Mouse (Mus musculus): ENCODE data around the gene Defb19.

DNA sequence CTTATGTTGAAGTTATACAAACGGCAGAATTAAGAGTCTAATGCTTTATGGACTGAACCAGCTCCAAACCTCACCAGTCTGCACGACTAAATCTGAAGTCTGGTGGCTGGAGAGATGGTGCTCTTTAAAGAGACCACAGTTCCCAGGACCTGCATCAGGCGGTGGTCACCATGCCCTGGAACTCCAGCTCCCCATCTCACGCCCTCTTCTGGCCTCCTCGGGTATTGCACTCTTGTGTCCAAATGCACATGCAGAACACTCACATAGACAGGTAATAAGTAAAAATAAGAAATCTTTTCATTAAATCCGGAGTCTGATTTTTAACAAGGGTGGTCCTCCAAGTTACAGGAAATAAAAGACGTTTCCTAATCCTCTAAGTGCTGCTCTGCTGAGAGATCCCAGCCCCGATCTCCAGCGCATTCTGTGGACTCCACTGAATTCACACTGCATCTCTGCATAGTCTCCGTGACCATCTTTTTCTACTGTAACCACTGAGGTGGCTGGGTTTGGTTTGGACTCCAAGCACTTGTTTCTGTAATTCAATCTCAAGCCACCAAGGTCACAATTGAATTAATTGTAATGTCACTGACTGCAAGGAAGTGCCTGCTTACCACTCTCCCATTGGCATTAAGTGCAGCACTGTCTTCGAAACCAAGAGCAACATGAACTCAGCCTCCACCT, 7.9 kb downstream of the Defb19 start, which contains the start of gene Defb21:
- no peak for TF ChIP-seq GATA1 (IDR thresholded peaks at IDR 0.05; ENCODE audit: low read length)
- TF ChIP-seq TAL1 (IDR thresholded peaks at IDR 0.05; ENCODE audit: low read length) = no peak
